Mouse (Mus musculus): ENCODE measurements around the gene Apol6. TPM values are rescaled to one million over a fixed set of nuclear protein-coding genes. Genes with fewer than 3 reads are reported as not detected.

Gene Apol6
- total RNA-seq, 2 experiments from 2014 or later: 3.6 to 5.1 TPM

- DNase-seq (ENCODE audit: low spot score in 2 of 2): no peak
These were observed 60.0 kb downstream of the Apol6 start for GRCm38 (mm10) chr15:77104349-77105158.

- DNase-seq (ENCODE audit: low spot score in 2 of 2): no peak
These were observed 60.7 kb downstream of the Apol6 start for GRCm38 (mm10) chr15:77105273-77105672.

Other genes starting within 250 kb of the Apol6 start
- gene Zfp251, start 173.3 kb upstream of the Apol6 start, total RNA-seq (2021): 10 to 100 TPM; 19.6 to 21.4 TPM
- gene Zfp7, start 165.5 kb upstream of the Apol6 start, total RNA-seq (2021): 1 to 10 TPM; 5.5 to 7.7 TPM
- gene Gm49527, start 165.4 kb upstream of the Apol6 start, total RNA-seq (2021): not detected
- 1 to 10 TPM; 7.5 TPM for gene Zfp647, start 119.3 kb upstream of the Apol6 start, total RNA-seq (2021)
- gene 1110038F14Rik, start 96.2 kb upstream of the Apol6 start, total RNA-seq (2021): 10 to 100 TPM; 54.5 to 59.6 TPM
- gene Mb, start 5.9 kb downstream of the Apol6 start, total RNA-seq (2021): 10 to 100 TPM in 1 of 2 experiments, 1 to 10 TPM in 1; 7.0 to 16.3 TPM